Mouse (Mus musculus) thymus, postnatal 10 days (tissue): ENCODE measurements at regions not wholly inside any gene's neighbourhood (a gene's known extent, or its start where the extent isn't known, plus 50 kb on each side); places are given as distances from the start of the nearest gene placed in this dataset.

Experiments
- DNase-seq, 2 experiments: peaks; one replicate each; pipeline ENCODE4 v3.0.0; 2021; ENCODE audit warnings: low spot score in 2 of 2

- DNase-seq, result no peak
Observed at GRCm38 (mm10) chr14:8867641-8868040, 201.6 kb upstream of the 4930452B06Rik start.

DNA sequence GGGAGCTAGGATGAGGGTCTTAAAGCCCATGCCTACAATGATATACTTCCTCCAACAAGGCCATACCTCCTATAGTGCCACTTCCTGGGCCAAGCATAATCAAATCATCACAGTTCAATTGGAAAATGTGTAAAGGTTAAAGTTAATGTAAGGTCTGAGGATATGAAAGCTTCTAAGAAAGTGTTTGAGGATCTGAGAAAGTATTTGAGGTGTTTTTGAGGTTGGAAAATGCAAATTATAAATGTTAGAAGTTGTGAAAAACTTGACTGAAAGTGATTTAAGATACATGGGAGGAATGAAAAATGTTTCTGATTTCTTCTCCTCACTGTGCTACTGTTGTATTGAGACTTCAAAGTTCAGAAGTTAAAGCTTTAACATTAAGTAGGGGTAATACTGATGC, 185.5 kb upstream of the 4930452B06Rik start:
- no peak for DNase-seq

DNA sequence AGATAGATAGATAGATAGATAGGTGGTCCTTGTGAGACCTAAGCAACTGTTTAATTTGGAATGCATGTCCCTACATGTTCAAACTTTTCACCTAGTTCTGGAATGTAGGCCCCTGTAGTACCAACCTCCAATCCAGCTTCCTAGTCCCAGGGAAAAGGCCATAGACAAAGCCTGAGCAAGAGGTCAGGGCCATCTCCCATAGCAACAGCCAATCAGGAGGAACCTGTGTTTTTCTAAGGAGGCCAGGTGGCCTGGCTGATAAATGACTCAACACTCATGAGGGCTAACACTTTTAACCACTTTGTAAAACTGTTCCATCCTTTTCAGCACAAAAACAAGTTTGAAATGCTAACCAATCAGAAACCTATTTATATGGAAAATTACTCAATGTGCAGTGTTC, 184.2 kb upstream of the 4930452B06Rik start:
- no peak for DNase-seq

DNA sequence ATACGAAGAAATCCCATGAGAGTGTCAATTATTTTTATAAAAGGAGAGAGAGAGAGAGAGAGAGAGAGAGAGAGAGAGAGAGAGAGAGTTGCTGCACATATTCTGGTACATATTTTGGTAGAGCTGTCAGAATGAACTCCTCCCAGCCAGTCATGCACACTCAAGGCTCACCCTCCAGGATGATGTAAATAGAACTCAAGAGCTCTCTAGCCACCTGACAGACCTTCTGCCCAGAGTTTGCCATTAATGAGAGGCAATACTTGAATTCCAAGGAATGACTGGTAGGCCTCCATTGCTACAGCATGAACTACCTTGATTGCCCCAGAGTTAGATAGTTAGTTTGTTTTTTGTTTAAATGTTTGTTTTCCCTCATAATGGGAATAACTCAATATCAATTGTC, 167.5 kb upstream of the 4930452B06Rik start:
- DNase-seq, result no peak

- DNase-seq, result peak in 1 of 2 experiments; percentile 3
Observed at GRCm38 (mm10) chr14:8800217-8800616, 134.2 kb upstream of the 4930452B06Rik start.

- no peak for DNase-seq
Observed at GRCm38 (mm10) chr14:8789348-8789747, 123.3 kb upstream of the 4930452B06Rik start.

- DNase-seq, result no peak
Observed at GRCm38 (mm10) chr14:8760541-8760940, 94.5 kb upstream of the 4930452B06Rik start.

- no peak for DNase-seq
Observed at GRCm38 (mm10) chr14:8736831-8737230, 70.8 kb upstream of the 4930452B06Rik start.

DNA sequence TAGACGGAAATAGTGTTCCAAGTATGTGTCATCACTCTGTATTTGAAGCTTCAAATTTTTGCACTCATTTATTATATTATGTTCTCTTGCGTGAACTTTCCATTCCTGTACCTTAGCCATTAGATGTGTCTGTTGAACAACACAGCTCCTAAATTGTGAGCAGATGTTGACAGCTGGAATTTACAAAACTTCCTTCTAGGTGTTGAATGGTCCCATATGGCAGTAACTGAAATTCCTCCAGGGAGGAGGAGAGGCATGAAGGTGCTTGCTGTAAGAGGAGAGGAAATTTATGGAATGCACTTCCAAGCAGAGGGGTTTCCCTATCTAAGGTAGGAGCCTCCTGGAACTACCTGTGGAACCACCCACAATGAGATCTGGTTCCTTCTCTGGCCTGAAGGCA, 67.2 kb upstream of the 4930452B06Rik start:
- no peak for DNase-seq

DNA sequence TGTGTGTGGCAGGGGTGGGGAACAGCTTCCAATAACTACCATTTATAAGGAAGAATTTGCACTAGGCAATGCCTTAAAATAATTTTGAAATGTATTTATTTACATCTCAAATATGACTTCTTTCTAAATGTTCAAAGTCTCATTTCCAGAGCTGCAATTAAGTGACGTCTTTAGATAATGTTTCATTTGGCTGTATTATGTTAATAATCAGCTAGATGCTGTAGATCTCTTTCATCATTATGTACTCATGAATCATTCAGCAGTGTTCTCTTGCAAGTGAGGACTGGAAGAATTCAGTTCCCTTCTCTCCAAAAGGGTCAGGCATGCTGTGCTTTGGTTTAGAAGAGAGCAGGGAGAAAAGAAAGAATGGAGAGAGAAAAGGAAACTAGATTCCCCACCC, 61.3 kb upstream of the 4930452B06Rik start:
- DNase-seq, result no peak
